In the genomic region with DNA sequence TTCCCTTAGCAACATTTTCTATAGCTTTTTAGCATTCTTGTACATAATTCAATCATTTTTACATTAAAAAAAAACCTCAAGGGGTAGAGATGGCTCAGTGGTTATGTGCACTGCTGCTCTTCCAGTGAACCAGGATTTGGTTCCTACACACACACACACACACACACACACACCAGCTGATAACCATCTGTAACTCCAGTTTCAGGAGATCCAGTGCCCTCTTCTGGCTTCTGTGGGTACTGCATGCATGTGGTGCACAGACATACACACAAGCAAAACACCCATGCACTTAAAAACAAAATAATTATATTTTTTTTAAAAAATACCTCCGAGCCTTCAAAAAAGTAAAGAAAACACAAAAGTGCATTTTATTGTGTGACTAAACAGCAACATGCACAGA, we compare ENCODE assay signal across 9 mouse cellular contexts.
DNase-seq lines count a peak whose midpoint lies in the region; ATAC-seq and TF ChIP-seq lines count a peak whose summit lies in the region.
"Had no signal": no experiment of that assay in that cellular context is flagged by ENCODE, and none has a peak within 500 bp of the region (broad histone marks: within the 10 kb centered on the region; RNA-seq: fewer than 3 reads in every experiment).

No protein-coding gene starts in this region.

- 73% methylated on average over 1 of the region's 1 CpGs for WGBS in lung, adult 2 months

- intact Hi-C loops in heart, postnatal 36 days (cut with DNase I), result no loop called here

- in situ Hi-C loops in Patski (cut with MboI; ENCODE audit: low pct_unique_long_range_greater_than_20kb), result no loop called here

- H3K4me1 ChIP-seq in lung, adult 2 months (ENCODE audit: control insufficient read depth, insufficient read depth, low read length), result no peaks in the 10 kb centered on the region
- H3K4me1 ChIP-seq: liver, embryonic 15.5 days had no signal

- TF ChIP-seq CTCF in lung, adult 2 months (IDR thresholded peaks at IDR 0.05; ENCODE audit: insufficient read depth, low read length), result no peak
- TF ChIP-seq CTCF in Patski (IDR thresholded peaks at IDR 0.05), result peak; percentile 63

- POLR2A ChIA-PET in Patski (lab: Charles Lee), result no interaction called here

- CTCF ChIA-PET in Patski (lab: Charles Lee), result interaction anchor here (0.9 kb wide), 1 partner anchor 33 kb away, joined by 3 read pairs; no protein-coding TSS in a partner anchor

- H3K4me3 ChIP-seq in lung, adult 2 months (replicated peaks; ENCODE audit: extremely low read depth, low read depth, low read length), result no peak overlapping the region
- H3K4me3 ChIP-seq: liver, embryonic 15.5 days had no signal

- H3K27me3 ChIP-seq in Patski, result peaks cover 7% of the 10 kb centered on the region
- H3K27me3 ChIP-seq: liver, embryonic 15.5 days had no signal

- no peak for ATAC-seq in frontal cortex, adult (ENCODE audit: low TSS enrichment)
- ATAC-seq in Patski, result no peak

- peak; percentile 32 to 35 for DNase-seq in frontal cortex, postnatal 10 days (ENCODE audit: low spot score in 2 of 2)
- peak; percentile 4 for DNase-seq in lung, adult 2 months
- DNase-seq in lung, adult 18-20 months, result no peak
- no peak for DNase-seq in Patski (ENCODE audit: low read depth, low spot score)
- peak; percentile 70 for DNase-seq in kidney, postnatal 4 days
- DNase-seq in thymus, postnatal 4 days, result peak; percentile 64
- no peak for DNase-seq in heart, postnatal 36 days

- no peak for TF ChIP-seq POLR2A in lung, adult 2 months (IDR thresholded peaks at IDR 0.05; ENCODE audit: borderline replicate concordance, extremely low read depth, low read depth, low read length)

Comparison
In these comparisons a context has a peak if more than half of its experiments do, and no peak if none do; other contexts are left out.
1. DNase-seq: peak in frontal cortex, postnatal 10 days (2 of 2), lung, adult 2 months (single experiment), kidney, postnatal 4 days (2 of 2) and thymus, postnatal 4 days (single experiment); none in lung, adult 18-20 months (0 of 2), Patski (single experiment) and heart, postnatal 36 days (0 of 2).